Mouse (Mus musculus): ENCODE measurements around the gene Lin52. TPM values are rescaled to one million over a fixed set of nuclear protein-coding genes. Genes with fewer than 3 reads are reported as not detected.

Lin52 gene
- polyA plus RNA-seq, 1 experiment from 2014 or later: 36.0 TPM

DNA sequence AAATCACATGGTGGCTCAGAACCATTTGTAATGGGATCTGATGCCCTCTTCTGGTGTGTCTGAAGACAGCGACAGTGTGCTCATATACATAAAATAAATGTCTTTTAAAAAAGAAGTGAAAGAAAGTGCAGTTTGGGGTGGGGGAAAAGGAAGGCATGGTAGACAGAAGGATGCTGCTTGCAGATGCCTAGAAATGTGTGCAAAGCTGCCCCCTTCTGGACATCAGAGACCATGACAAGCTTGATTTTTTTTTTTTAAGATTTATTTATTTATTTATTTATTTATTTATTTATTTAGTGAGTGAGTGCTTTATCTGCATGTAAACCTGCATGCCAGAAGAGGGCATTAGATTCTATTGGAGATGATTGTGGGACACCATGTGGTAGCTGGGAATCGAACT lies 130.1 kb downstream of the Lin52 start:
- Histone ChIP-seq H3K9ac (replicated peaks) (no peak overlapping the region), H3K36me3 (no peaks in the 10 kb centered on the region)
- WGBS: 93% methylated on average over 2 of the region's 2 CpGs

DNA sequence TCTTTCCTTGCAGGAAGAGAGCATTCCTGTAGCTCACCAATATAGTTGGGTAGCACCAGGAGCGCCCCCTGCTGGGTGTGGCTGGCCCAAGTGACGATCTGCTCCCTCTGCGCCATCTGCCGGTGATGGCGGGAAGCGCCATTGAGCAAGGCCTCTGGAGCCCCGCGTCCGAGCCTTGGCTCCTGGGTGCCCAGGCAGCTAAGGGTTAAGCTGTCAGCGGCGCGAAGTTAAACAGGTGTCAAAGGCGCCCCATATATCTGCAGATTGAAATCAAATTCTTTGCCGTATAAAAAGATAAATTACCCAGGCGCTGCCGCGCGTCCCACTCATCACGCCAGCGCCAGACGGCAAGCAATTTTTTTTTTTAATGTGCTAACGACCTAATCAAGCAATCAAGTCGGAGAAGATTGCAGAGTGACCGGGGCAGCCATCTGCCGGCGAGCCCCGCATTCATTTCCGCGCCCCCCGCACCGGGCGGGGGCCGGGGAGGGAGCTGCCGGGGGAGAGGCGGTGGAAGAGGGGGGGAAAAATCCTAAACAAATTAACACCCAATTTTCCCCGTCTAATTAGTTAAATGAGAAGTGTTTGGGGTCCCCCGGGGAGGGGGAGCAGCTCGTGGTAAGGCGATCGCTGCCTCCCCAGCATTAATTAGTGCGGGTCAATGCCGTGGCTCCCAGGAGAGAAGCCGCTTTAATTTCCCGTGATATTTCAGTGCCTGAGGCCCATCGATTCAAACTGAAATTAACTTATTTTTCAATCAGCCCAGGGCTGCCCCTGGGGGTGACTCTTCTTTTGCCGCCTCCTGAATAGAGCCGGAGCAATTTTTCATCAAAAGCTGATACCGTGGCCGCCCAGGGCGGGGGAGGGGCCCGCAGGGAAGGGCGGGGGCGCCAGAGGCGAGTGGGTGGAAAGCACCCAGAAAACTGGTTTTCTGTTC lies 138.9 kb downstream of the Lin52 start:
- peak; percentile 79 for ATAC-seq (ENCODE audit: low FRiP score, low read depth)
- no peaks in the 10 kb centered on the region for H3K36me3 ChIP-seq
- peak overlapping the region; percentile 50 for H3K4me3 ChIP-seq
- H3K4me2 ChIP-seq (replicated peaks): peak overlapping the region; percentile 87
- no peaks in the 10 kb centered on the region for H3K9me3 ChIP-seq
- under 1% methylated on average over 54 of the region's 54 CpGs for WGBS
- peaks cover 6% of the 10 kb centered on the region for H3K4me1 ChIP-seq
- peak overlapping the region; percentile 49 for H3K27ac ChIP-seq (replicated peaks)
- H3K9ac ChIP-seq (replicated peaks): peak overlapping the region; percentile 66
- H3K27me3 ChIP-seq: peaks cover 49% of the 10 kb centered on the region

More for the DNA sequence above, 130.1 kb downstream of the Lin52 start:
- no peak overlapping the region for H3K27ac ChIP-seq (replicated peaks)
- peaks cover 28% of the 10 kb centered on the region for H3K27me3 ChIP-seq
- peaks cover 7% of the 10 kb centered on the region; the same call in 1 of the 2 replicates for H3K4me1 ChIP-seq
- H3K9me3 ChIP-seq: no peaks in the 10 kb centered on the region
- no peak for ATAC-seq (ENCODE audit: low FRiP score, low read depth)
- no peak overlapping the region for H3K4me3 ChIP-seq
- H3K4me2 ChIP-seq (replicated peaks): no peak overlapping the region

Other genes with a start within 250 kb of the Lin52 start
- gene Elmsan1, start 232.5 kb upstream of the Lin52 start, polyA plus RNA-seq (2016; fragmentation: Nextera tagmentation; extraction: Ambion mirVana): 6.5 and 6.6 TPM in 2 replicates
- 15.2 and 18.1 TPM in 2 replicates for gene Ptgr2, start 166.2 kb upstream of the Lin52 start, polyA plus RNA-seq (2016; fragmentation: Nextera tagmentation; extraction: Ambion mirVana)
- gene Zfp410, start 134.6 kb upstream of the Lin52 start, polyA plus RNA-seq (2016; fragmentation: Nextera tagmentation; extraction: Ambion mirVana): 117 TPM in 2 replicates
- 37.2 and 46.5 TPM in 2 replicates for gene Coq6, start 89.8 kb upstream of the Lin52 start, polyA plus RNA-seq (2016; fragmentation: Nextera tagmentation; extraction: Ambion mirVana)
- 12.3 and 14.2 TPM in 2 replicates for gene Fam161b, start 89.6 kb upstream of the Lin52 start, polyA plus RNA-seq (2016; fragmentation: Nextera tagmentation; extraction: Ambion mirVana)
- gene Entpd5, start 42.4 kb upstream of the Lin52 start, polyA plus RNA-seq (2016; fragmentation: Nextera tagmentation; extraction: Ambion mirVana): 9.6 and 10.3 TPM in 2 replicates
- gene Bbof1, start 42.4 kb upstream of the Lin52 start, polyA plus RNA-seq (2016; fragmentation: Nextera tagmentation; extraction: Ambion mirVana): 2.6 and 2.7 TPM in 2 replicates
- gene Rnf113a2, start 34.2 kb upstream of the Lin52 start, polyA plus RNA-seq (2016; fragmentation: Nextera tagmentation; extraction: Ambion mirVana): 27.7 and 28.7 TPM in 2 replicates
- gene Aldh6a1, start 418 bp upstream of the Lin52 start, polyA plus RNA-seq (2016; fragmentation: Nextera tagmentation; extraction: Ambion mirVana): 25.9 and 27.3 TPM in 2 replicates
- 0.84 and 0.92 TPM in 2 replicates for gene Vsx2, start 118.3 kb downstream of the Lin52 start, polyA plus RNA-seq (2016; fragmentation: Nextera tagmentation; extraction: Ambion mirVana)
- gene Abcd4, start 166.0 kb downstream of the Lin52 start, polyA plus RNA-seq (2016; fragmentation: Nextera tagmentation; extraction: Ambion mirVana): 12.1 and 12.3 TPM in 2 replicates
- not detected in 2 replicates for gene Vrtn, start 189.6 kb downstream of the Lin52 start, polyA plus RNA-seq (2016; fragmentation: Nextera tagmentation; extraction: Ambion mirVana)
- gene Syndig1l, start 247.4 kb downstream of the Lin52 start, polyA plus RNA-seq (2016; fragmentation: Nextera tagmentation; extraction: Ambion mirVana): 0.82 and 1.5 TPM in 2 replicates

Measured in midbrain, embryonic 12.5 days (tissue).